Mouse (Mus musculus) CH12.LX (cell line): Measurements from ENCODE around the gene Il17rb.

Experiments used
- CTCF ChIP-seq, 2 experiments: IDR thresholded peaks in 1 of 2; conservative IDR thresholded peaks in 1 of 2; 2 replicates each; pipeline ENCODE4 v1.5.1; 2011 to 2012; ENCODE audit warnings: low read depth in 2 of 2, low read length in 2 of 2, improper control_type of control experiment in 1 of 2, inconsistent platforms in 1 of 2, mild to moderate bottlenecking in 1 of 2, moderate library complexity in 1 of 2
- EP300 ChIP-seq: IDR thresholded peaks from 2 replicates; pipeline ENCODE4 v1.6.1; 2011; ENCODE audit warnings: low read length, improper control_type of control experiment
- GABPA ChIP-seq: IDR thresholded peaks from 2 replicates; pipeline ENCODE4 v1.6.1; 2012; ENCODE audit warnings: low read depth, low read length, improper control_type of control experiment, inconsistent platforms; ENCODE audit not compliant: insufficient replicate concordance
- HCFC1 ChIP-seq: IDR thresholded peaks from 2 replicates; pipeline ENCODE4 v1.6.1; 2012; ENCODE audit warnings: low read depth, mild to moderate bottlenecking, inconsistent platforms, low read length, improper control_type of control experiment
- KAT2A ChIP-seq: IDR thresholded peaks from 2 replicates; pipeline ENCODE4 v1.6.1; 2012; ENCODE audit warnings: low read length, improper control_type of control experiment, inconsistent platforms; ENCODE audit not compliant: insufficient replicate concordance
- MAX ChIP-seq: IDR thresholded peaks from 2 replicates; pipeline ENCODE4 v1.6.1; 2011; ENCODE audit warnings: low read length, improper control_type of control experiment
- POLR2A ChIP-seq: IDR thresholded peaks from 2 replicates; pipeline ENCODE4 v1.6.1; 2011; ENCODE audit warnings: low read depth, mild to moderate bottlenecking, improper control_type of control experiment, low read length
- TBP ChIP-seq: conservative IDR thresholded peaks from 2 replicates; pipeline ENCODE4 v1.6.1; 2011; ENCODE audit warnings: low read depth, low read length, improper control_type of control experiment
- USF2 ChIP-seq: conservative IDR thresholded peaks from 2 replicates; pipeline ENCODE4 v1.6.1; 2011; ENCODE audit warnings: low read depth, low read length, improper control_type of control experiment
- ZC3H11A ChIP-seq: IDR thresholded peaks from 2 replicates; pipeline ENCODE4 v1.6.1; 2012; ENCODE audit warnings: low read depth, mild to moderate bottlenecking, inconsistent platforms, low read length, improper control_type of control experiment

GRCm38 (mm10) chr14:30019375-30019774 is 10.7 kb upstream of the Il17rb start:
- TF ChIP-seq CTCF (conservative IDR thresholded peaks at IDR 0.05 in 1 of 2, IDR thresholded peaks at IDR 0.05 in 1 of 2; ENCODE audit: low read depth in 2 of 2, low read length in 2 of 2) (no peak), MAX (no peak), GABPA (no peak), EP300 (no peak), ZC3H11A (no peak), TBP (no peak), KAT2A (no peak), POLR2A (no peak), HCFC1 (no peak), USF2 (no peak)
